Mouse (Mus musculus): ENCODE results near the gene Col20a1.

The Col20a1 gene

GRCm38 (mm10) chr2:180994360-180994759 lies 8.0 kb downstream of the Col20a1 start:
- DNase-seq (ENCODE audit: low spot score in 2 of 2), result no peak

- DNase-seq (ENCODE audit: low spot score in 2 of 2), result no peak
These were observed 9.1 kb downstream of the Col20a1 start for GRCm38 (mm10) chr2:180995457-180995856.

- peak; percentile 42 to 60 for DNase-seq (ENCODE audit: low spot score in 2 of 2)
These were observed 10.1 kb downstream of the Col20a1 start for GRCm38 (mm10) chr2:180996436-180996835.

GRCm38 (mm10) chr2:180996905-180997304 lies 10.6 kb downstream of the Col20a1 start:
- no peak for DNase-seq (ENCODE audit: low spot score in 2 of 2)

- DNase-seq (ENCODE audit: low spot score in 2 of 2), result no peak
These were observed 20.7 kb downstream of the Col20a1 start for GRCm38 (mm10) chr2:181007054-181007453.

GRCm38 (mm10) chr2:181008339-181008738 lies 22.0 kb downstream of the Col20a1 start:
- DNase-seq (ENCODE audit: low spot score in 2 of 2), result no peak

GRCm38 (mm10) chr2:181031406-181031934 lies 45.1 kb downstream of the Col20a1 start:
- DNase-seq (ENCODE audit: low spot score in 2 of 2), result no peak

GRCm38 (mm10) chr2:181032407-181032806 lies 46.1 kb downstream of the Col20a1 start:
- no peak for DNase-seq (ENCODE audit: low spot score in 2 of 2)

GRCm38 (mm10) chr2:181033310-181033709 lies 47.0 kb downstream of the Col20a1 start:
- DNase-seq (ENCODE audit: low spot score in 2 of 2), result no peak

- no peak for DNase-seq (ENCODE audit: low spot score in 2 of 2)
These were observed 48.9 kb downstream of the Col20a1 start for GRCm38 (mm10) chr2:181035186-181035585.

- no peak for DNase-seq (ENCODE audit: low spot score in 2 of 2)
These were observed 50.2 kb downstream of the Col20a1 start for GRCm38 (mm10) chr2:181036561-181036960.

- DNase-seq (ENCODE audit: low spot score in 2 of 2), result peak in 1 of 2 experiments; percentile 23
These were observed 52.5 kb downstream of the Col20a1 start for GRCm38 (mm10) chr2:181038644-181039355.

- no peak for DNase-seq (ENCODE audit: low spot score in 2 of 2)
These were observed 53.0 kb downstream of the Col20a1 start for GRCm38 (mm10) chr2:181039356-181039680.

GRCm38 (mm10) chr2:181041941-181042340 lies 55.6 kb downstream of the Col20a1 start:
- DNase-seq (ENCODE audit: low spot score in 2 of 2), result no peak

GRCm38 (mm10) chr2:181042376-181042775 lies 56.0 kb downstream of the Col20a1 start:
- no peak for DNase-seq (ENCODE audit: low spot score in 2 of 2)

- no peak for DNase-seq (ENCODE audit: low spot score in 2 of 2)
These were observed 57.1 kb downstream of the Col20a1 start, which contains the start of gene Chrna4 for GRCm38 (mm10) chr2:181043437-181043836. TSS of gene Chrna4 (minus strand) at chr2:181043546.

- no peak for DNase-seq (ENCODE audit: low spot score in 2 of 2)
These were observed 57.7 kb downstream of the Col20a1 start for GRCm38 (mm10) chr2:181044001-181044400.

GRCm38 (mm10) chr2:181048252-181048945 lies 62.1 kb downstream of the Col20a1 start:
- DNase-seq (ENCODE audit: low spot score in 2 of 2), result no peak

GRCm38 (mm10) chr2:181048986-181049385 lies 62.7 kb downstream of the Col20a1 start:
- DNase-seq (ENCODE audit: low spot score in 2 of 2), result no peak

- DNase-seq (ENCODE audit: low spot score in 2 of 2), result no peak
These were observed 65.8 kb downstream of the Col20a1 start for GRCm38 (mm10) chr2:181052171-181052570.

- DNase-seq (ENCODE audit: low spot score in 2 of 2), result no peak
These were observed 71.0 kb downstream of the Col20a1 start for GRCm38 (mm10) chr2:181057341-181057740.

GRCm38 (mm10) chr2:181058193-181058592 lies 71.9 kb downstream of the Col20a1 start:
- DNase-seq (ENCODE audit: low spot score in 2 of 2), result no peak

GRCm38 (mm10) chr2:181060127-181060526 lies 73.8 kb downstream of the Col20a1 start:
- DNase-seq (ENCODE audit: low spot score in 2 of 2), result peak in 1 of 2 experiments; percentile 79
